Mouse (Mus musculus) adrenal gland, postnatal 4 days (tissue): ENCODE results near the gene Prpf6. TPM values are rescaled to one million over a fixed set of nuclear protein-coding genes. Genes with fewer than 3 reads are reported as not detected.

Source experiments
- DNase-seq, 2 experiments: peaks; one replicate each; pipeline ENCODE4 v3.0.0; 2021 to 2022; ENCODE audit warnings: low spot score in 2 of 2, mixed read lengths in 2 of 2
- long read RNA-seq, 2 experiments: library from polyadenylated mRNA; stranded (forward); transcript quantifications; one replicate each; pipeline ENCODE4 v2.0.0; 2021
- total RNA-seq, 2 experiments: library from RNA; stranded (reverse); gene quantifications; 2 replicates each; pipeline ENCODE4 v1.2.3; 2021

The Prpf6 gene
- 10 to 100 TPM; 72.3 to 73.4 TPM for total RNA-seq
- long read RNA-seq, experiment 1, transcript Prpf6-201 (21 exons, 3,054 nt): major isoform, 20 of 36 reads
- long read RNA-seq, experiment 1, partial matches to known transcripts: 8 of 36 reads
- long read RNA-seq, experiment 1, other reads (novel, unspliced or antisense): 8 of 36 reads
- long read RNA-seq, experiment 2, transcript Prpf6-201 (21 exons, 3,054 nt): major isoform, 87 of 123 reads
- long read RNA-seq, experiment 2, partial matches to known transcripts: 22 of 123 reads
- long read RNA-seq, experiment 2, other reads (novel, unspliced or antisense): 14 of 123 reads

DNA sequence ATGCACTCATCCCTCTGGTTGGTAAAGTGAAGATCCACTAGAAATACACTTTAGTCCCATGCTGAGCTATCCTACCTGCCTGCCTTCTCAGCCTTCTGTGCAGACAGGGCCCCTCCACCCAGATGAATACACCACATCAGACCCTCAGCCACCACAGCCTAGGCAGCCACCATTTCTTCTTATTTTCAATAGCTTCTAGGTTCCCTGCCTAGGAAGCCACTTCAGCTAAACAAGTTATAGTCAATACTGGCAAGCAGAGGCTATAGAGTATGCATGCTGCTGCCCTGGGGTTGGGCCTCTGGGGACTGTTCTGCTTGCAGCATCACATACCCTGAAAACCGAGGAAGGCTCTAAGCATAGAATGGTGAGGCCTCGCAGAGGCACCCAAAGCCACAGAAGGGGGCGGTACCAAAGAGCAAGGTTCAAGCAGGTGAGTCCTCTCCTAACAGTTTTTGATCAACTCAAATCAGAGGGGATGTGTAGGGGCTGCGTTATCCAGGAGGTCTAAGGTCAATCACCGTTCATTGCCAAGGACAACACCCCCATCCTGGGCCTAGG is at the start of gene Prpf6:
Gene Prpf6 (plus strand): TSS at position 341 of the 558 bp plus-strand sequence.
- DNase-seq: no peak

DNA sequence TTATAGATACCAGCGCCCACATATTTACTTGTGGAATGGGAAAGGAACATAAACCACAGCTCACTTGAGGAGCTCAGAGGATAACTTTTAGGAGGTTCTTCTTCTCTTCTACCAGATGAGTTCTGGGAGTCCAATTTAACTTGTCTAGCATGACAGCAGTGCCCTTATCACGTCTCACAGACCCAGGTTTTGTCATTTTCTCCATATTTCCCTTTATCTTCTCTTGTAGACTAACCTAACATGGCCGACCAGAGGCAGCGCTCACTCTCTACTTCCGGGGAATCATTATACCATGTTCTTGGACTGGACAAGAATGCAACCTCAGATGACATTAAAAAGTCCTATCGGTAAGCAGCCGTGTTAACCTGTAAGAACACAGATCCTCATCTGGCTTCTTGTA is 45.5 kb upstream of the Prpf6 start:
- no peak for DNase-seq

DNA sequence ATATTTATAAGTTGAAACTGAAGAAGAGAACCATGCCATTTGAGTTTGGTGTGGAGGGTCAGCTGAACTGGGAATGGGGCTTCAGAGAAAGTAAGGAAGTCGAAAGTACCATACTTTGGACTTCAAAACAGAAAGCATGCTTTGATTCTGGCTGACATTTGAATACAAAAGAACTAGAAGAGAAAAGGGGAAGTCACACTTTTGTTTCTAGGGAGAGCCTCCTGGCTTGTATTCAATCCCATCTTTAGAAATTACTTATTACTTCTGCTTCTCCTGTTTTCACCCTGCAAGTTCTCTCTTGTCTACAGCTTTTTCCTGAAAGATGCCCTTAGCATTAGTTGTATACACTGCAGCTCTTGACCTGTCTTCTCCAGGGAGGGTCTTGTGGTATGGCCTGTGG is 43.4 kb upstream of the Prpf6 start:
- DNase-seq: no peak

DNA sequence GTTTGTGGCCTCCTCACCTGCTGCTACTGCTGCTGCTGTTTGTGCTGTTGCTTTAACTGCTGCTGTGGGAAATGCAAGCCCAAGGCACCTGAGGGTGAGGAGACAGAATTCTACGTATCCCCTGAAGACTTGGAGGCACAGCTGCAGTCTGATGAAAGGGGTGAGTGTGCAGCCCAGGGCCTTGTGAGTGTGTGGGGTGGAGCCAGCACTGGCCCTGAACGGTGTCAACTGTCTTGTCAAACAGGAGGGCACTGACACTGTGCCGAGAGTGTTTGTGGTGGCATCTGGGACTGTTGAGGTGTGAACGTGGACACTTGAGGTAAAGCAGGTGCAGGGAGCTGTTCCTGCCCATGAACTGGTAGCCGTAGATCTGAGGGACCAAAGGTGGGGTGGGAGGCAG is 43.0 kb upstream of the Prpf6 start:
- no peak for DNase-seq

DNA sequence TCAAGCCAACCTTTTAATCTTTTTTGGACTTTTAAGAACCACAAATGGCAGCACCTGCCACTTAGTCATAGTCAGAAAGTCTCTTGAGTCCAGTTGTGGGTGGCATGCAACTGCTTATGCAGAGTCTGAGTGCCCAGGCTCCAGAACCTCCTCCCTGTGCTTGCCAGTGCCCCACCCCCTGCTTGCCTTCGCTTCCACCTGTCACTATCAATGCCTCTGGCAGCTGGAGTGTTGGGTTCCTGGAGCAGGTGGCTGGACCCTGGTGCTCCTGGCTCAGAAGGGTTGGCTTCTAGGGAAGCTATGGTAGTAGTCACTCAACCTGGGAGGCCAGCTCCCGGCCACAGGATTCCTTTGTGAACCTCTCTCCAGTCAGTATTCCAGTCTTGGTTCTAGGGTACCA is 41.4 kb upstream of the Prpf6 start:
- DNase-seq: no peak

DNA sequence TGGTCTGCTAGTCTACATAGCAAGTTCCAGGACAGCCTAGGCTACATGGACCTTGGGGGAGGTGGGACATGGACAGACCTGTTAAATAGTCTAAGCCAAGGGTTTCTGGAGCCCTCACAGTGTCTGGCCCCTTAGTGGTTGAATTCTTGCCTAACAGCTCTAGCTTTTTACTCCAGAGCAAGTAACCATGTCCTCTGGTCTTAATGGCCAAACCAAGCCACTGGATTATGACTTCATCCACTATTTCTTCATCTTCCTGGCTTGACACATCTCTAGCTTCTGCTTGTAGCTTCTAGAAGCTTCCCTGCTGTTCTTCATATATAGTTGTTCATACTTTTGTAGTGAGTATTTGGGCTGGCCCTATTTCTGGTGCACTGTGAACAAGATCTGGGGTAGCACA is 37.9 kb upstream of the Prpf6 start:
- no peak for DNase-seq

DNA sequence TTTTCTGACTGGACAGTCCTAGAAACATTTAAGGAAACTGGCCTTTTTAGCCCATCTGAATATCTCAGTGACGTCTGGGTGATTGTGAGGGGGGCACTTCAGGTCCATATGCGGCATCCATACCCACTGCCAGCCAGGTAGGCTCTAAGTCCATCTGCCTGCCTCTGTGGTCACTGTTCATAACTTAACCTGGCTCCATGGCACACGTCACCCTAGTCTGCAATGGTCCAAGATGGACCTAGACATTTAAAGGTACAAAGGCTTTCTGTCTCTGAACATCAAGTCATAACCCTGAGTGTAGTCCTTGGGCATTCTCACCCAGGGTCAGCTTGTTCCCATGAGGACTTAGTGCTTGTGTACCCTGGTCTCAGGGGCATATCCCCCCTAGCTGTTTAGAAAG is 24.3 kb upstream of the Prpf6 start:
- no peak for DNase-seq

DNA sequence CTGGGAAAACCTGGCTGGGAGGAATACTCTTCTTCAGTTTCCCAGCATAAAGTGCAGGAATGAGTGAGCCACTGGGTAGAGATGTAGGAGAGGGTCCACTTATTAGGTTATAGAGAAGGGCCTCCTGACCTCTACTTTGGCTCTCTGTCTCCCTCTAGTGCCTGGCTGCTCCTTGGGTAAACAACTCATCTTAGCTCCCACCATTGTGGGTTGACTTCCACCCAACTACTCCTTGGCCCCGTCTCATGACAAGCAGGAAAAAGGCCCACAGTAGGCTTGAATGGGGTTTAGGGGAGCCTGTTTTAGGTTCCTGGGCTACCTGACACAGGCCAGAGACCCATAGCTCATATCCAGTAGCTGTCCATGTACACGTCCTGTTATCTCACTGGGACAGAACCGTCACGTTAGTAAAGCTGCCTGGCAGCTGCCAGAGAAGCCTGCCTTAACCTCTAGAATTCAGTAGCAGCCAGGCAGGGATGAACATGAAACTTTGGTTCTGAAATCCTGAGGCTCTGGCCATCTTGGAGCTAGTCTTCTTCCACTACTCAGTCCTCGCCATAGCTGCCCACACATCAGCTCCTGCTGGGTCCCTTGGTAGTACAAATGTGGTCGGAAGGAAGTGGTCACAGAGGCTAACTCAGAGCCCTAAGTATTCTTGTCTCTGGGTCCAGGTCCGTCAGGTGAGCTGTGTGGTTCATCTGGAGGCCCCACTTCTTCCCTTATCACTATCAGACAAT is 23.2 kb upstream of the Prpf6 start:
- DNase-seq: no peak

DNA sequence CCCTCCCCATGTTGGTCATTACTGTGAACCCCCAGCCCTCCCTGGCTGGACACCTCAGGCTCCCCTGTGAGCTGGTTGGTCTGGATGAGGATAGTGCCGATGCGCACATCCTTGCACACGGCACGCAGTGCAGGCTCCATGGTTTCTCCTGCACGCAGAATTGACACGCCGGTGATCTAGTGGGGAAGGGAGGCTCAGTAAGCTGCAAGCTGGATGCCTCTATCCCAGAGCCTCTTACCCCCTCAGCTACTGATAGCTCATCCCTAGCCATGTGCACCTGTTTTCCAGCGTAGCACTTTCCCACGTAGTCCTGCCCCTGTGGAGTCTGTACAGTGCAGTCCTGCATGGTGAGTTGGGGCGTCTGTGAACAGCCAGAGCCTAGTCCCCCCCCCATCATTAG is 21.8 kb upstream of the Prpf6 start:
- DNase-seq: no peak

DNA sequence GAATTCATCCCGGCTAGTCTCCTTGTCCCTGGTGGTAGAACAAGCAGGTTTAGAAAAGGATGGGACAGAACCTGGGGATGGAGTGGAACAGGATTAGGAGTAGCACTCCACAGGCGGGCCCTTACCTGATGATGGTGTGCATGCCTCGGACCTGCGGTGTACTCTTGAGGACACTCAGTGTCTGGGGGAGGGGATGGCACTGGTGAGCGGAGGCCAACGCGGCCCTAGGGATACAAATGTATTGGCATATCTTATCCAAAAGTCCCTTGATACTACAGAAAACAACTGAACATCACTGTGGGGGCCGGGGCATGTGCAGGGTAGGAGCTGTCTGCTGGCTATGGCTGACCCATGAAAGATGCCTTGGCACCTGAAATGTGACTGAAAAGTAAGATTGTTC is 21.3 kb upstream of the Prpf6 start:
- no peak for DNase-seq

DNA sequence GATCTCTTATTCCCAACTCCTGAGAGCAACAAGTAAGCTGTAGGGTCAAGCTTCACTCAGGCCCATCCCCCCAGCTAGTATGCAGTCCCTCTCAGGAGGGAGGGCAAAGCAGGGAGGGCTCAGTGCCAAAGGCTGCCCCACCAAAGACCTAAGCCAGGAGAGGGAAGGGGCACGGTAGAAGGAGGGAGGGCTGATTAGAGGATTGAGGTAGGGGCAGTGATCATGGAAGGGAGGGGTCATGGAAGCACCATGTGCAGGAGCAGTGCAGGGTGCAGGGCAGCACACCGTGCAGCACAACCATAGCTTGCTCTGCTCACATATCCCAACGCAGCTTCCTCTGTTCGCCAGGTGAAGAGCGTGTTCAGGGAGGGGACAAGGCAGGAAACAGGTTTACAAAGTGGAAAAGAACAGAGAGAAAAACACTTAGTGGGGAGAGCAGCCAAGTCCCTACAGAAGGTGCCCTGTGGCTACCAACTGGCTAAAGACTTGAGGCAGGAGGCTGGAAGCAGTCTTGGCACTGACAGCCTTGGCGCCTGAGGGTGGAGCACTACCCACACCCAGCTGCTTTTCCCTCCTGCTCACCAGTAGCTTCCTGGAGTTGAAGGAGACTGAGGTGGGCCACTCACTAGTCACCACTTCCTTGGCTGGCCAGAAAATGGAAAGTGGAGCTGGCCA is 20.6 kb upstream of the Prpf6 start:
- DNase-seq: no peak

DNA sequence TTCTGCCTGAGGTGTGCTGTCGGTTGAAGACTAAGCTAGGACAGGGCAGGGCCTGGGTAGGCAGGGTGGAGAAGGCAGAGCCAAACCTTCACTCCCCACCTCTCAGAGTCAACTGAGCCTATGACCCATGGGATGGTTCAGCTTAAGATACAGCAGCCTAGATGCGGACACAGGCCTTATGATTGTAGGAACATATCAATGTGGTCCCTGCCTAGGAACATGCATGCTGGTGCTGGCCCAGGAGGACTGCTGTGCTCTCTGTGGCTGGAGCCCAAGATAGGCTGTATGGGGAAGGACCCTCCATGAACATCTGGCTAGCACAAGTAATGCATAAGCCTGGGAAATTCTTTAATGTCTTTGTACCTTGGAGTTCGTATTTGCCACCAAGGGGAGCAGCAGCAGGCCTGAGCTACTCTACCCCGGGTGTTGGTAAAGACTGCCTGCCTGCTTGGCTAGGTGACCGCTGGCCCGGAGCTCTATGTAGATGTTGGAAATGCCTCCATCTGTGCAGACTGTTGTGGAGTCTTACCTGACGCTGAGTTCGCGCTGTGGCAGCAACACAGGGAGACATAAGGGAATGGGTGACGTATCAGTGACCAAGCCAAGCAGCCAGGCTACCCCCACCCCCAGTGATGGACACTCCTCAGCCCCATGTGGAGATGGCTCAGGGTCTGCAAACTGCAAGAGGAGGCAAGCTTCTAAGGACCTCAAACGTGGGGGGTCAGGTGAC is 19.6 kb upstream of the Prpf6 start:
- DNase-seq: no peak

DNA sequence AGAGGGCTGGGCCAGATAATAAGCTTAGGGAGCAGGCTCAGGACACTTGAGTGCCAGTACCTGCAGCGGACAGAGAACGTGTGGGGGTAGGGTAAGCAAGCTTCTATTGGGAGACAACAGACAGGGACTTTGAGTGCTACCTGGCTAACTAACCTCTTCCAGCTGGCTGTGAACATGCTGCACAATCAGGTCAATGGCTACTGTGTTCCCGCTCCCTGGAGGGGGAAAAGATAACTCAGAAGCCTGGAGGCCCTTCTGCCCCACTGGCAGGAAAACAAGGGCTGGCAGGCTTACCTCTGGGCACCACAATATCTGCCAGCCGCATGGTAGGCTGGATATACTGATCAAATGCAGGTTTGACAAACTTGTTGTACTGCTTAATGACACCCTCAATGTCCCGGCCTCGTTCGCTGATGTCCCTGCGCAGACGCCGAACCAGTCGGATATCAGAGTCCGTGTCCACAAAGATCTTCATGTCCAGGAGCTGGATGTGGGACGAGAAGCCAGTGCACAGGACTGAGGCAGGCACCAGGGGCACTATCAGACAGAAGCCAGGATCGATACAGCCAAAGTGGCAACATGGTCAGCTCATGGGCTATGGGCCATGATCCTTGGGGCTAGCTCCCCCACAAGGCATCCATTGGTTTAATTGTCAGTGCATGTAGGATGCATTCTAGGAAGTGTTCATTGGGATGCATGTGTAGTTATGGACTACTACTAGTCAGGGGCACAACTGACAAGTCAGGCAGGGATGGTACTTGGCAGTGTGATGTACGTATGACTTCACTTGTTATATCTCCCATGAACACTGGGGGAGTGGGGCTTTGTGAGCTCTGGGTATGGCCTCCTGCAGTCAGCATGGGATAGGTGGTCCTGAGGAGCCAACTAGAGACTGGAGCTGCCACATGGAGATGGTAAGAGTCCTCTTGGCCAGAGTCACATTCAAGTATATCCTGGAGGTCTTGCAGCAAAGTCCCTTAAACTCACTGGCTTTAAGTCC is 18.4 kb upstream of the Prpf6 start:
- DNase-seq: no peak

DNA sequence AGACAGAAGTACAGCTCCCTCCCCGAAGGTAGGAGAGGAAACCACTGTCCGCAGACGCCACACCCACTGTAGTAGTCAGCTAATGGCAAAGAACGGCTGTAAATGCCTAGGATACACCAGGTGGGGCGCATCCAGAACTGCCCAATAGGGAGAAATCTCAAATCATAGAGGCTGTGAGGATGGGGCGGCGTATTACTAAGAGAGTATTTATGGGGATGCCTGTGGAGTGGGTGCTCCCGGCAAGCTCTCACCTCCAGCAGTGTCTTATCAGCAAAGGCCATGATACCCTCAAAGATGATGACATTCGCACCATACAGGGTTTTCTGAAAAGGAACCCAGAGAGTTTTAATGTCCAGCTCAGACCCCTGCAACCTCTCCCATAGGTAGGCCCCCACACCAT is 17.7 kb upstream of the Prpf6 start:
- no peak for DNase-seq

DNA sequence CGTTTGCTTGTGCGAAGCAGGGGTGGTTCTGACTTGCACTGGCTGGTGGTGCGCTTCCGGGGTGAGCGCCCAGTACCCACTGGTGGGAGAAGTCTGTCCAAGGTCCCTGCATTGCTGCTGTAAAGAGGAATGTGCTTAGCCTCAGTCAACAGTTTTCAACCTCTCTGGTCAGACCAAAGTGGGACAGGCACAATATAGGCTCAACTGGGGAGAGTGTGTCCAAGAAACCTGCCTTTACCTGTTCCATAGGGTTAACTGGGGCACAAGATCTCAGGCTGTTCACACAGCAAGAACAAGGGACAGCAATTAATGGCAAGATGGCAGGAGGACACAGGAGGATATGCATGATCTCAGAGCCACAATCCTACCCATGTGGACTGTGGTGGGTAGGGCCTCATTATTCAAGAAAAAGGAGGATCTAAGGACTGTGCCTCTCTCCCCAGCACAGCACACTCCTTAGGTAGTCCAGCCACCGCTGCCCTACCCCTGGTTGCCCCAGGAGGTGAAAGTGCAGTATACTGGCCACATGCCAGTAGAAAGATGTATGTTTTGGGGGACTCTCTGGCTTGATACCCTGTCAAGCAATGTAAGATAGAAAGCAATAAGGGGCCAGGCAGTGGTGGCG is 16.6 kb upstream of the Prpf6 start:
- no peak for DNase-seq

DNA sequence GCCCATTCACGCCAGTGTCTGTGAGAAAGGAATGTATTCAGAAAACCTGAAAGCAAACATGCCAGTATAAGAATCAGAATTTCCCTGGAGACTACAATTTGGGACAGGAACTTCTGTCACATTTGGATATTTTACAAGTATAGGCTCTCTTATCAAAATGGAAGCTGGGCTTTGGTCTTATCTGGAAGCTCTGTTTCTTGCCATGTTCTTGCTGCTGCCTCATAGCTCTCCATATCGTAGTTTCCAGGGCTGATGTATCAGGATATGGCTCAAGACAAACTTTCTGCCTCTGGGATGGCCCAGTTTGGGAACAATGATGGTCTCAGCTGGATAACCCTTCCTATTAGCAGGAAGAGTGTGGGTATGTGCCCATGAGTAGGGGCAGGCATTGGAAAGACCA is 15.1 kb upstream of the Prpf6 start:
- DNase-seq: no peak

DNA sequence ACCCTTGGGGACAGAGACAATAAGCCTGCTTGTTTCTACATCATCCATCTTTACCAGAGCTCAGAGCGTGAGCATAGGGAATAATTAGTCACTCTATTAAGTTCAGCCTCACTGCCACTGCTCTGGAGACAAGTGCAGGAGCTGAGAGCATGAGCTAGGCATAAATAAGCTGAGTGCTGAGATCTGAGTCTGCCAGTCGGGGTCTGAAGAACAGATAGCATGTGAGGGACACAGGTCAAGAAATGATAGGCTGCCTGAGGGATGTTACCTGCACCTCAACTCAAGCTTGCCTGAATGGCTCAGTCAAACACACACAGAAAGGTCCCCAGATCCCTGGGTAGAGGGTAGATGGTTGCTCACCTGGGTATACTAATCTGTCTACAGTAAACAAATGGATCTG is 14.5 kb upstream of the Prpf6 start:
- no peak for DNase-seq

DNA sequence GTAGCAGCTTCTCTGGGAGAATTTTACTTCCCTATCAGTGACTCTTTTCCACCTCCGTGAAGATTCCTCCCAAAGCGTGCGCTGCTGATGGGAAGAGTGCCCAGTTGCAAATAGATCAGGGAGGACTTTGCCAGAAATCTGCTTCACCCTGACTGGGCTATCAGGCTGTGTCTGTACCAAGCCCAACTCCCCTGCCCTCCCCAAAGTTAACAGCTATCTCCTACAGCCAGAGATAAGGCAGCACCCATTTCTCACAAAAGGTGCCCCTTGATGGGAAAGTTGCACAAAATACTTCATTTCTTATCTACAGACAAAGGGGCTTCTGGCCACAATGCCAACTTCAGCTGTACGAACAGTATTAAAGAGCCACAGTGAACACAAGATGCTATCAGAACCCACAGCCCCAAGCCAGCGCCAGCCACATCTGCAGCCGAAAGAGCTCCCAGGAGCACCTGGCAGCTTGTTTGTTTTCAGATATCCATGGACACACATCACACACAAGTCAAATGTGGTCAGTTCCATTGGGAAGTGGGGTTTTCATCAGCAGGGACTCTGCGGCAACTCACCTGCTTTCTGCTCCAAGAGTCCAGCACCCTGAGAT is 13.6 kb upstream of the Prpf6 start:
- no peak for DNase-seq
